Mouse (Mus musculus) liver, postnatal 0 days (tissue): ENCODE measurements at regions not wholly inside any gene's neighbourhood (a gene's known extent, or its start where the extent isn't known, plus 50 kb on each side); places are given as distances from the start of the nearest gene placed in this dataset.

ENCODE experiments used
- ATAC-seq: fragments of 200-750 bp; cut with Nextera tagmentation; 2 replicates; pipeline ENCODE4 v1.8.0; 2017; ENCODE audit warnings: mild to moderate bottlenecking, moderate library complexity
- DNase-seq: peaks from one replicate; pipeline ENCODE4 v3.0.0-alpha.2; 2016
- H3K27ac ChIP-seq: fragments of 300-500 bp; sonication (generic); 2 replicates; pipeline ENCODE4 v1.5.1; 2014; ENCODE audit warnings: antibody characterized with exemption, moderate library complexity, mild to moderate bottlenecking, low read depth
- H3K27me3 ChIP-seq: fragments of 300-500 bp; sonication (generic); 2 replicates; pipeline ENCODE4 v1.6.1; 2014; ENCODE audit warnings: low read length, control low read depth, mixed read lengths; ENCODE audit not compliant: insufficient read depth
- H3K36me3 ChIP-seq: fragments of 300-500 bp; sonication (generic); replicated peaks from 2 replicates; pipeline ENCODE4 v1.6.1; 2014; ENCODE audit warnings: mild to moderate bottlenecking, control low read depth, low read length, moderate library complexity, mixed read lengths; ENCODE audit not compliant: insufficient read depth
- H3K4me1 ChIP-seq: fragments of 300-500 bp; sonication (generic); 2 replicates; pipeline ENCODE4 v1.6.1; 2014; ENCODE audit warnings: antibody characterized with exemption, mild to moderate bottlenecking, control low read depth; ENCODE audit not compliant: insufficient read depth
- H3K4me2 ChIP-seq: fragments of 300-500 bp; sonication (generic); 2 replicates; pipeline ENCODE4 v1.6.1; 2014; ENCODE audit warnings: low read depth, mild to moderate bottlenecking, low read length, moderate library complexity, mixed read lengths
- H3K4me3 ChIP-seq: fragments of 300-500 bp; sonication (generic); 2 replicates; pipeline ENCODE4 v1.5.1; 2014; ENCODE audit warnings: low read depth, low read length
- H3K9ac ChIP-seq: fragments of 300-500 bp; sonication (generic); replicated peaks from 2 replicates; pipeline ENCODE4 v1.6.1; 2014; ENCODE audit warnings: mild to moderate bottlenecking, moderate library complexity
- H3K9me3 ChIP-seq: fragments of 300-500 bp; sonication (generic); 2 replicates; pipeline ENCODE4 v1.6.1; 2016; ENCODE audit warnings: mild to moderate bottlenecking, control low read depth, low read length, mixed read lengths
- CTCF ChIP-seq: sonication (generic); IDR thresholded peaks from 2 replicates; pipeline ENCODE4 v1.5.1; 2016; ENCODE audit warnings: antibody characterized with exemption, low read depth
- EP300 ChIP-seq: IDR thresholded peaks from 2 replicates; pipeline ENCODE4 v1.6.1; 2016; ENCODE audit warnings: antibody characterized with exemption, low read depth, mild to moderate bottlenecking
- WGBS: fragments of 180-500 bp; shearing (Covaris S2); extraction: QIAGEN DNeasy Blood & Tissue Kit; methylation state at CpG from one replicate; pipeline ENCODE4 v1.1.7; 2014; ENCODE audit not compliant: insufficient replicate concordance; 5-methylcytosine and 5-hydroxymethylcytosine counted together

DNA sequence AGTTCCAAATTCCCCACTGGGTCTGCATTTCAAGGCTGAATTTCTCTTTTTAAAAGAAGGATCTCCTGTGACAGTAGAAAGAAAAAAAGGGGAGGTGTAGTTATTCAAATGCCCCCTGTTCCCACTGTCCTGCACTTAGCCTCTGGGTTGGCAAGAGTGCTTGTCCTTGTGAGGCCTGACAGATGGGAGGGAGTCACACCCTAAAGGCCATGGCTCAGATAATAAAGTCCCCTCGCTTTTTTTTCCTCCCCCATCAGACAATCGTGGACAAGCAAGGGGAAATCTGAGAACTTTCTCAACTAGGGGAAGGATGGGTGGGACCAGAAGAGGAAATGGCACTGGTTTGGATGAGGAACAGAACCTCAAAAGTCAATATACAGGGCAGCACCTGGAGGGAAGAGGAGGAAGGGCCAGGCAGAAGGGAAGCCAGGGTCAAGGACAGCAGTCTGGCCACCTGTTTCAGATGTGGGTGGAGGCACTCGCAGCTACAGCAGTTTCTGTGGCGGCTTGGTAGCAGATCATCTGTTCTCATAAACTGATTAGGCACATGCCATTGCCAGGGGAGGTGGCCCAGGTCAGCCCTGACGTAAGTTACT, 112.0 kb upstream of the Rapgef5 start:
- TF ChIP-seq EP300: no peak
- TF ChIP-seq CTCF: no peak
- no peaks in the 10 kb centered on the region for H3K4me1 ChIP-seq
- H3K9me3 ChIP-seq: no peaks in the 10 kb centered on the region
- ATAC-seq: no peak
- no peaks in the 10 kb centered on the region for H3K27me3 ChIP-seq
- no peak overlapping the region for H3K9ac ChIP-seq
- 51% methylated on average over 5 of the region's 5 CpGs for WGBS
- DNase-seq: no peak
- no peak overlapping the region for H3K4me2 ChIP-seq
- H3K27ac ChIP-seq: no peak overlapping the region
- H3K4me3 ChIP-seq: no peak overlapping the region
- H3K36me3 ChIP-seq: no peaks in the 10 kb centered on the region

DNA sequence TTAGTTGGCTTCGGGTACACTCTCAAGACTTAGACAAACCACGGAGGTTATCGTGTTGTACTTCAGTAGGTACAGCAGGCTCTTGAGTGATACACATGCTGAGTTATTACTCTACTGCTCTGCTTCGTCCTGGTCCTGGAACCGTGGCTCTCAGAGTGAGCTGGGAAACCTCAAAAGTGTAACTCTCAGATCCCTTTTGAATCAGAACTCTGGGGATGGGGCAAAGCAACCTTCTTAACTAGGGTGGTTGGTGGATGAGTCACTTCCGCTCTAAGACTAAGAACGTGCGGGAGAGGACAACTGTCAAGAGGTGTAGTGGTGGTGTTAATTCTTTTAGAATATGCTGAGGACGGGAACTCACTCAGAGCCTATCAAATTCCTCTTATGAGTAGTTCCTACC, 109.4 kb upstream of the Rapgef5 start:
- Histone ChIP-seq H3K36me3 (no peaks in the 10 kb centered on the region), H3K9ac (no peak overlapping the region), H3K4me1 (no peaks in the 10 kb centered on the region), H3K4me3 (no peak overlapping the region), H3K27me3 (no peaks in the 10 kb centered on the region), H3K9me3 (no peaks in the 10 kb centered on the region), H3K27ac (no peak overlapping the region), H3K4me2 (no peak overlapping the region)
- no peak for ATAC-seq
- TF ChIP-seq CTCF (no peak), EP300 (no peak)
- DNase-seq: no peak
- 65% methylated on average over 9 of the region's 9 CpGs for WGBS

DNA sequence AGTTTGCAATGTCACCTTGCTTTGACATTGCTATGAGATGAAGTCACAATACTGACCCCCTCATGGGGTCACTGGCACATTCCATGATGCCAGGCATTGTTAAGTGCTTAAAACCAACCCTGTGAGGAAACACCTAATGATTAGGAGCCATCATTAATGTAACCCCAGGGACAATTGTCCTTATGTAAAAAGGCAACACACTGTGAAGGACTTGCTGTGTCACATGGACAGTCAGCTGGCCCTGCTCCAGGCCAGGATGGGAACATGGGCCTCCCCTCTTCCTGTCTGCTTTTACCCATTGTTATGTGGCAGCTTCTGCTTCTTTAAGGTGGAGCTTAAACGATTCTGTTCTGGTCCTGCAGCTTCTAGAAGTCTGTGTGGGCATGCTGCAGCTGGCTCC, 105.7 kb upstream of the Rapgef5 start:
- H3K4me2 ChIP-seq: no peak overlapping the region
- H3K4me3 ChIP-seq: no peak overlapping the region
- DNase-seq: peak; percentile 28
- no peak overlapping the region for H3K27ac ChIP-seq
- no peak overlapping the region for H3K9ac ChIP-seq
- WGBS: 10% methylated on average over 1 of the region's 1 CpGs
- no peaks in the 10 kb centered on the region for H3K4me1 ChIP-seq
- H3K36me3 ChIP-seq: no peaks in the 10 kb centered on the region
- H3K27me3 ChIP-seq: no peaks in the 10 kb centered on the region
- no peak for ATAC-seq
- TF ChIP-seq EP300 (no peak), CTCF (no peak)
- H3K9me3 ChIP-seq: no peaks in the 10 kb centered on the region

DNA sequence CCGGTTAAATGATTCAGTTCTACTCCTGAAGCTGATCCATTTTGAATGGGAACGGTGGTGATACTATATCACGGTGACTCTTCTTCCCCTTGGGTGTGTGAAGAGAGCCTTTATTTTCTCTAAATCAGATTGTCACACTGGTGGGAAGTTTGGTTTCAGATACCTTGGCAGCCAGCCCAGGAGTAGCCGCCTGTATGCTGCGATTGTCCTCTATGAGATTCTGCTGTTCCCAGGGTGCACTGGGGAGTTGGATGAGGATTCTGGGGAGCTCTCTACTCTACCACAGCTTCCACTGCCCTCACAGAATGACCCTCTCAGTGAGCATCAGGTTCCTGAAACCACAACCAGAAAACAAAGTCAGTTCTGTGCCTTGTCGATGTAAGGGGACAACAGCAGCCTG, 104.0 kb upstream of the Rapgef5 start:
- Histone ChIP-seq H3K4me1 (no peaks in the 10 kb centered on the region), H3K9ac (no peak overlapping the region), H3K27ac (no peak overlapping the region), H3K36me3 (no peaks in the 10 kb centered on the region), H3K4me3 (no peak overlapping the region), H3K27me3 (no peaks in the 10 kb centered on the region), H3K4me2 (no peak overlapping the region), H3K9me3 (no peaks in the 10 kb centered on the region)
- DNase-seq: no peak
- TF ChIP-seq EP300 (no peak), CTCF (no peak)
- ATAC-seq: no peak
- 67% methylated on average over 6 of the region's 6 CpGs for WGBS

DNA sequence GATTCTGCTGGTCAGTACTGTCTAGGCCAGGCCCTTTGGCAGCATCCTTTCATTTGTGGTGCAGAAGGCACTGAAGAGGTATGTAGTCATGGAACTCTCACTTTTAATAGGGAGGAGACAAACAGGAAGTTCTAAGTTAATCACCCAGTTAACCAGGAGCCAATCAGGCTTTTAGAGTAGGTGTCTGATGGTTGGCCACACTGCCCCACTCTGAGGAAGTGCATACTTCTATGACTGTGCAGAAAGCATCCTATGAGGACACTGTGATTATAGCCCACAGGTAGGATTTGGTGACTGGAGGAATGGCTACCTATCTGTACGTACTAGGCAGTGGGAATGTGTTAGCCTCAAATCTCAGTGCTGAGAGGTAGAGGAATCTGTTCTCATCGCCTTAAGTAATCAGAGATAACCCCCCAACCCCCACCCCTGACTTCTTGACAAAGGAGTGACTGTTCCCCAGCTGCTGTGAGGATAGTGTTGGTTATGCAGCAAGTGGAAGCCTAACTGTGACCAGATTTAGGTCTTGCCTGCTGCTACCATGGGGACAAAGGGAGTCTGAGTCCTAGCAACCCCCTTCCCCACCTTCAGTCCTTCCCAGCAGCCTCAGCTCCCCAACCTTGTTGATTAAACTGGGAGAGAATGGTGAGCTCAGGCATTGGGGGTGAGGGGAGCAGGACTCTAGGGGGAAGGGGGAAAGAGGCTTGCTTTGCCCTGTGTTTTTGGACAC, 103.3 kb upstream of the Rapgef5 start:
- no peak overlapping the region for H3K4me2 ChIP-seq
- no peaks in the 10 kb centered on the region for H3K36me3 ChIP-seq
- no peak for TF ChIP-seq CTCF
- no peak for TF ChIP-seq EP300
- no peak overlapping the region for H3K4me3 ChIP-seq
- H3K9ac ChIP-seq: no peak overlapping the region
- no peaks in the 10 kb centered on the region for H3K27me3 ChIP-seq
- DNase-seq: no peak
- WGBS: 63% methylated on average over 2 of the region's 2 CpGs
- H3K27ac ChIP-seq: no peak overlapping the region
- H3K9me3 ChIP-seq: no peaks in the 10 kb centered on the region
- no peaks in the 10 kb centered on the region for H3K4me1 ChIP-seq
- no peak for ATAC-seq

DNA sequence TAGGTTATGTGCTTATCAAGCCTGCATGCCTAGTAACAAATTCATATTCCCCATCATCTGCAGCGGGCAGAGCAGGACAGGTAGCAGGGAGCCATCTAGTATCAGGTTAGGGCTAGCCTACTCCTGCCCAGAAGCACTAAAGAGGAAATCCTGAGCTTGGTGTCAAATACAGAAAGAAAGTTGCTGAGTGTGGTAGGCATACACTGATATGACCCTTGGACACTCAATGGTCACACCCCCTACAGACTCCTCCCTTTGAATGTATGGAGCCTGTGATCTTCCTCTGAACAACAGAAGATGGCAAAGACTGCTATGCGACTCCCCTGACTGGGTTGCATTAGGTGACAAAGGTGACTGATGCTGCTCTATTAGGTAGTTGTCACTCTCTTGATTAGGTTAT, 102.3 kb upstream of the Rapgef5 start:
- DNase-seq (no peak), ATAC-seq (no peak)
- Histone ChIP-seq H3K36me3 (no peaks in the 10 kb centered on the region), H3K9me3 (no peaks in the 10 kb centered on the region), H3K27me3 (no peaks in the 10 kb centered on the region), H3K4me1 (no peaks in the 10 kb centered on the region), H3K27ac (no peak overlapping the region), H3K4me2 (no peak overlapping the region), H3K9ac (no peak overlapping the region), H3K4me3 (no peak overlapping the region)
- TF ChIP-seq EP300: no peak
- TF ChIP-seq CTCF: no peak
- 64% methylated on average over 2 of the region's 2 CpGs for WGBS

DNA sequence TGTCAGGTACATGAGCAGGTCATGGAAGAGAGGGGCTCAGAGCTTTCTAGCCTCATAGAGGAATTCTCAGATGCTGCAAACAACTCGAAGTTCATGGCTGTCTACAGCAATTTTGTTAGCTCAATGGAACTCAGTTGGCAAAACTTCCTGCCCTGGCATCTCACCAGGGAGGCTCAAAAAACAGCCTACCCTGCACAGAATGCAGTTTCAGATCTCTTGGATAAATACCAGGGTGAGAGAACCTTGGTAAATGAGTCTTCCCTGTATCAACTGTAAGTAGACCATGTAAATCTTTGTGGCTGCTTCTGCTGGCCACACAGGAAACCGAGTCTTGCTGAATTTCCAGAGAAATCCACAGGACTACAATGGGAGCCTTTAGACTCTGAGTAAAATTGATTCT, 101.1 kb upstream of the Rapgef5 start:
- no peaks in the 10 kb centered on the region for H3K27me3 ChIP-seq
- TF ChIP-seq EP300 (no peak), CTCF (no peak)
- no peak overlapping the region for H3K27ac ChIP-seq
- H3K4me3 ChIP-seq: no peak overlapping the region
- no peak overlapping the region for H3K4me2 ChIP-seq
- no peaks in the 10 kb centered on the region for H3K36me3 ChIP-seq
- WGBS: 50% methylated on average over 2 of the region's 2 CpGs
- no peak overlapping the region for H3K9ac ChIP-seq
- no peak for ATAC-seq
- no peaks in the 10 kb centered on the region for H3K9me3 ChIP-seq
- no peaks in the 10 kb centered on the region for H3K4me1 ChIP-seq
- no peak for DNase-seq
